Mouse (Mus musculus) MEL (cell line): ENCODE measurements around the gene Sec24c. TPM values are rescaled to one million over a fixed set of nuclear protein-coding genes. Genes with fewer than 3 reads are reported as not detected.
"Not testable (repeated sequence)": the region's sequence is repeated elsewhere in the genome, so short reads cannot be mapped to it uniquely, and the experiment has no call there.

Experiments used
- DNase-seq: peaks from one replicate; pipeline ENCODE4 v3.0.0; 2011; ENCODE audit warnings: low read depth, low spot score
- H3K27ac ChIP-seq: 2 replicates; pipeline ENCODE4 v1.5.1; 2012; ENCODE audit warnings: low read depth, mild to moderate bottlenecking, control low read depth, low read length, moderate library complexity; ENCODE audit not compliant: control insufficient read depth
- H3K27me3 ChIP-seq, 2 experiments: fragments of 150-350 bp in 1 of 2; sonication (generic) in 1 of 2; 2 replicates each; pipeline ENCODE4 v1.6.1; 2012; ENCODE audit warnings: low read length in 2 of 2, mild to moderate bottlenecking in 2 of 2, improper control_type of control experiment in 1 of 2, moderate library complexity in 1 of 2; ENCODE audit not compliant: insufficient read depth in 2 of 2, control insufficient read depth in 1 of 2
- H3K36me3 ChIP-seq, 2 experiments: 2 replicates each; pipeline ENCODE4 v1.6.1; 2012 to 2014; ENCODE audit warnings: low read length in 2 of 2, improper control_type of control experiment in 1 of 2, inconsistent platforms in 1 of 2, mild to moderate bottlenecking in 1 of 2; ENCODE audit not compliant: insufficient read depth in 2 of 2, control insufficient read depth in 1 of 2
- H3K4me1 ChIP-seq, 2 experiments: fragments of 150-350 bp in 1 of 2; sonication (generic) in 1 of 2; 2 replicates each; pipeline ENCODE4 v1.6.1; 2012; ENCODE audit warnings: low read length in 2 of 2, improper control_type of control experiment in 1 of 2, mild to moderate bottlenecking in 1 of 2; ENCODE audit not compliant: insufficient read depth in 2 of 2, control insufficient read depth in 1 of 2
- H3K4me3 ChIP-seq, 2 experiments: fragments of 150-350 bp in 1 of 2; sonication (generic) in 1 of 2; 2 replicates each; pipeline ENCODE4 v1.5.1; 2012; ENCODE audit warnings: low read depth in 2 of 2, low read length in 2 of 2, mild to moderate bottlenecking in 2 of 2, moderate library complexity in 2 of 2, control low read depth in 1 of 2, improper control_type of control experiment in 1 of 2; ENCODE audit not compliant: control insufficient read depth in 1 of 2, insufficient read depth in 1 of 2
- H3K79me2 ChIP-seq: 2 replicates; pipeline ENCODE4 v1.6.1; 2012; ENCODE audit warnings: mild to moderate bottlenecking, low read length, moderate library complexity; ENCODE audit not compliant: control insufficient read depth, poor library complexity, insufficient read depth
- H3K9ac ChIP-seq: 2 replicates; pipeline ENCODE4 v1.6.1; 2012; ENCODE audit warnings: low read depth, mild to moderate bottlenecking, control low read depth, low read length, moderate library complexity; ENCODE audit not compliant: control insufficient read depth, poor library complexity, severe bottlenecking
- H3K9me3 ChIP-seq: fragments of 150-350 bp; sonication (generic); replicated peaks from 2 replicates; pipeline ENCODE4 v1.6.1; 2012; ENCODE audit warnings: mild to moderate bottlenecking, low read length, improper control_type of control experiment, moderate library complexity; ENCODE audit not compliant: insufficient read depth
- CHD2 ChIP-seq: IDR thresholded peaks from 2 replicates; pipeline ENCODE4 v1.6.1; 2011; ENCODE audit warnings: low read length, improper control_type of control experiment
- CTCF ChIP-seq, 3 experiments: IDR thresholded peaks in 2 of 3; conservative IDR thresholded peaks in 1 of 3; 2 replicates each; pipeline ENCODE4 v1.5.1; 2011 to 2012; ENCODE audit warnings: low read length in 3 of 3, low read depth in 2 of 3, mild to moderate bottlenecking in 2 of 3, improper control_type of control experiment in 1 of 3, inconsistent platforms in 1 of 3, mixed read lengths in 1 of 3, moderate library complexity in 1 of 3; ENCODE audit not compliant: control insufficient read depth in 1 of 3, insufficient read depth in 1 of 3, poor library complexity in 1 of 3, severe bottlenecking in 1 of 3
- E2F4 ChIP-seq: IDR thresholded peaks from 2 replicates; pipeline ENCODE4 v1.6.1; 2011; ENCODE audit warnings: low read depth, low read length, improper control_type of control experiment, borderline replicate concordance
- ELF1 ChIP-seq: IDR thresholded peaks from 2 replicates; pipeline ENCODE4 v1.6.1; 2014; ENCODE audit warnings: low read depth, mild to moderate bottlenecking, inconsistent platforms, low read length, improper control_type of control experiment, moderate library complexity
- EP300 ChIP-seq, 2 experiments: IDR thresholded peaks; 2 replicates each; pipeline ENCODE4 v1.6.1; 2011; ENCODE audit warnings: improper control_type of control experiment in 2 of 2, low read length in 2 of 2, low read depth in 1 of 2, mild to moderate bottlenecking in 1 of 2
- HCFC1 ChIP-seq: IDR thresholded peaks from 2 replicates; pipeline ENCODE4 v1.6.1; 2012; ENCODE audit warnings: low read depth, mild to moderate bottlenecking, inconsistent platforms, low read length, improper control_type of control experiment, moderate library complexity
- JUND ChIP-seq: IDR thresholded peaks from 2 replicates; pipeline ENCODE4 v1.6.1; 2011; ENCODE audit warnings: low read depth, mild to moderate bottlenecking, improper control_type of control experiment, low read length
- KAT2A ChIP-seq: conservative IDR thresholded peaks from 2 replicates; pipeline ENCODE4 v1.6.1; 2012; ENCODE audit warnings: low read depth, low read length, improper control_type of control experiment, inconsistent platforms
- MYC ChIP-seq: IDR thresholded peaks from 2 replicates; pipeline ENCODE4 v1.6.1; 2011; ENCODE audit warnings: low read depth, mild to moderate bottlenecking, low read length, improper control_type of control experiment, moderate library complexity
- POLR2AphosphoS2 ChIP-seq: IDR thresholded peaks from 2 replicates; pipeline ENCODE4 v1.6.1; 2011; ENCODE audit warnings: low read length, improper control_type of control experiment
- RCOR1 ChIP-seq: IDR thresholded peaks from 2 replicates; pipeline ENCODE4 v1.6.1; 2012; ENCODE audit warnings: low read depth, mild to moderate bottlenecking, inconsistent platforms, low read length, improper control_type of control experiment
- SIN3A ChIP-seq: IDR thresholded peaks from 2 replicates; pipeline ENCODE4 v1.6.1; 2012; ENCODE audit warnings: low read length, improper control_type of control experiment, inconsistent platforms
- UBTF ChIP-seq: IDR thresholded peaks from 2 replicates; pipeline ENCODE4 v1.6.1; 2012; ENCODE audit warnings: low read depth, mild to moderate bottlenecking, inconsistent platforms, low read length, improper control_type of control experiment, moderate library complexity, borderline replicate concordance; ENCODE audit not compliant: insufficient read depth
- USF1 ChIP-seq: IDR thresholded peaks from 2 replicates; pipeline ENCODE4 v1.6.1; 2014; ENCODE audit warnings: low read depth, mild to moderate bottlenecking, inconsistent platforms, low read length, improper control_type of control experiment, moderate library complexity
- ZC3H11A ChIP-seq: IDR thresholded peaks from 2 replicates; pipeline ENCODE4 v1.6.1; 2012; ENCODE audit warnings: low read depth, mild to moderate bottlenecking, inconsistent platforms, low read length, improper control_type of control experiment
- ZKSCAN1 ChIP-seq: IDR thresholded peaks from 2 replicates; pipeline ENCODE4 v1.6.1; 2012; ENCODE audit warnings: low read depth, mild to moderate bottlenecking, inconsistent platforms, low read length, improper control_type of control experiment, moderate library complexity
- ZNF384 ChIP-seq: IDR thresholded peaks from 2 replicates; pipeline ENCODE4 v1.6.1; 2012; ENCODE audit warnings: low read depth, mild to moderate bottlenecking, inconsistent platforms, low read length, improper control_type of control experiment
- polyA plus RNA-seq, 2 experiments: library from polyadenylated mRNA; stranded (reverse) in 1 of 2; unstranded in 1 of 2; fragments of >175 nt in 1 of 2; fragments of >200 nt in 1 of 2; gene quantifications; 2 replicates each; pipeline versions ENCODE4 v1.2.1 to v1.2.4; 2012; ENCODE audit warnings: low replicate concordance in 2 of 2, low read depth in 1 of 2; ENCODE audit not compliant: insufficient read length in 2 of 2, insufficient read depth in 1 of 2, missing spikeins in 1 of 2
- total RNA-seq: library from RNA; depleted of rRNA; stranded (reverse); fragments of 300-350 nt; gene quantifications from 2 replicates; pipeline ENCODE4 v1.2.3, GENCODE M21; 2012

The Sec24c gene
- total and polyA plus RNA-seq, 3 experiments: 83.9 to 263 (median 121) TPM

- TF ChIP-seq USF1 (peak; percentile 64), SIN3A (peak; percentile 95), ZKSCAN1 (no peak), EP300 (IDR thresholded peaks at IDR 0.05; ENCODE audit: low read depth in 1 of 2, low read length in 2 of 2) (peak in 1 of 2 experiments; percentile 49; a peak in 2 of 4 replicates), JUND (no peak), CTCF (IDR thresholded peaks at IDR 0.05 in 2 of 3, conservative IDR thresholded peaks at IDR 0.05 in 1 of 3; ENCODE audit: control insufficient read depth in 1 of 3, insufficient read depth in 1 of 3, low read depth in 2 of 3, low read length in 3 of 3, poor library complexity in 1 of 3, severe bottlenecking in 1 of 3) (no peak), E2F4 (peak; percentile 76; the same call in 1 of the 2 replicates), POLR2AphosphoS2 (peak; percentile 90), CHD2 (no peak), KAT2A (peak; percentile 83), HCFC1 (peak; percentile 93), ELF1 (peak; percentile 81), UBTF (no peak), ZC3H11A (no peak), RCOR1 (no peak)
Measured at GRCm38 (mm10) chr14:20702741-20703381, 28.8 kb downstream of the Sec24c start, which contains the start of gene Chchd1 (continued).

GRCm38 (mm10) chr14:20703461-20703860 lies 29.4 kb downstream of the Sec24c start:
- H3K27ac ChIP-seq: peak overlapping the region; percentile 92
- peak overlapping the region; percentile 93 for H3K9ac ChIP-seq
- H3K9me3 ChIP-seq, DNase-seq, H3K27me3 ChIP-seq: not testable (repeated sequence)
- TF ChIP-seq MYC (0 out of 2 replicates have a peak, but pooled peaks have one; percentile 5), ZNF384 (peak; percentile 60; the same call in 1 of the 2 replicates)
- peaks cover 0 to 43% of the 10 kb centered on the region in 2 experiments; a peak in 3 of 4 replicates for H3K36me3 ChIP-seq
- peaks cover 14 to 24% of the 10 kb centered on the region in 2 experiments for H3K4me1 ChIP-seq
- H3K4me3 ChIP-seq: peak overlapping the region; percentile 73 to 94
- peaks cover 45% of the 10 kb centered on the region for H3K79me2 ChIP-seq
